Mouse (Mus musculus) layer of hippocampus, postnatal 10 days (tissue): ENCODE results near the gene Lrig1. TPM values are rescaled to one million over a fixed set of nuclear protein-coding genes. Genes with fewer than 3 reads are reported as not detected.

Experiments used
- DNase-seq, 2 experiments: peaks; one replicate each; pipeline ENCODE4 v3.0.0; 2021; ENCODE audit warnings: low spot score in 2 of 2
- long read RNA-seq: library from polyadenylated mRNA; stranded (forward); transcript quantifications from one replicate; pipeline ENCODE4 v2.0.0, GENCODE M21; 2023
- total RNA-seq, 2 experiments: library from RNA; stranded (reverse); gene quantifications; 2 replicates each; pipeline ENCODE4 v1.2.3; 2021

The Lrig1 gene
- 10 to 100 TPM; 36.2 to 36.5 TPM for total RNA-seq
- long read RNA-seq, full-length matches to known transcripts, result 6 of 16 reads
- long read RNA-seq, partial matches to known transcripts, result 7 of 16 reads
- long read RNA-seq, other reads (novel, unspliced or antisense), result 3 of 16 reads

DNA sequence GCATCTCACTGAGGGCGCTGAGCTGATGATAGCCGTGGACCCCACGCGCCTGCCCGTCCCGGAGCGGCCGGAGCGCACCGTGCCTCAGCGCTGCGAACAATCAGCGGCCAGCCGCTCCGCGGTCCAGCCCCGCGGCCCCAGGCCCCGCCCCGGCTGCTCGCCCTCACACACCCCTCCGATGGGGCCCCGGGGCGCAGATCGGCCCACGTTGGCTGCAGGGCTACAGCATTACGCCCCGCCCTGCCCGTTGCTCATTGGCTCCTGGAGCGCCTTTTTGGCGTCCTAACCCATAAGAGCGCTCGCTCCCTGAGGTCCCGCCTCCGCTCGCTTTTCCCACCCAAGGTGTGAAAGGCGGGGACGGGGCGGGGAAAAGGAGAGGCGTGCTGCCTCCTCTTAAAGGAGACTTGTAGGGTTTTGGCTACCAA, at the start of gene Lrig1:
Gene Lrig1 (minus strand): TSS at position 92 of the 425 bp plus-strand sequence.
- peak; percentile 93 to 95 for DNase-seq

- DNase-seq, result no peak
Measured at GRCm38 (mm10) chr6:94749626-94750025, 49.7 kb upstream of the Lrig1 start.

DNA sequence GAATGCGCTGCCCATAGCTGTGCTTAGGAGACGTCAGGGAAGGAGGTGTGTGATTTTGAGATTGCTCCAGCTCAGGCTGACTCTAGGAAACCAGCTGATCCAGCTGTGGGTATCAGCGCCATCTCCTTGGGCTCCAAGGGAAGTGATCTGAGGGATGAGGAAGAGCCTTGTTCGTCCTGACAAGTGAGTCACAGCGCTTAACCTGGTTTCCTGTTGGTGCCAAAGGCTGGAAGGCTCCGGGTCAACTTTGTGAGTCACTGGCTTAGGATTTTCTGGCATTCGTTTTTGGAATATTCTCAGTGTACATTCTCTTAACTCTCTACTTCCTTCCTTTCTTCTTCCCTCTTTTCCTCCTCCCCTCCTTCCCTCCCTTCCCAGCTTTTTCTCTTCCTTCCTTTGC, 48.4 kb upstream of the Lrig1 start:
- no peak for DNase-seq

DNA sequence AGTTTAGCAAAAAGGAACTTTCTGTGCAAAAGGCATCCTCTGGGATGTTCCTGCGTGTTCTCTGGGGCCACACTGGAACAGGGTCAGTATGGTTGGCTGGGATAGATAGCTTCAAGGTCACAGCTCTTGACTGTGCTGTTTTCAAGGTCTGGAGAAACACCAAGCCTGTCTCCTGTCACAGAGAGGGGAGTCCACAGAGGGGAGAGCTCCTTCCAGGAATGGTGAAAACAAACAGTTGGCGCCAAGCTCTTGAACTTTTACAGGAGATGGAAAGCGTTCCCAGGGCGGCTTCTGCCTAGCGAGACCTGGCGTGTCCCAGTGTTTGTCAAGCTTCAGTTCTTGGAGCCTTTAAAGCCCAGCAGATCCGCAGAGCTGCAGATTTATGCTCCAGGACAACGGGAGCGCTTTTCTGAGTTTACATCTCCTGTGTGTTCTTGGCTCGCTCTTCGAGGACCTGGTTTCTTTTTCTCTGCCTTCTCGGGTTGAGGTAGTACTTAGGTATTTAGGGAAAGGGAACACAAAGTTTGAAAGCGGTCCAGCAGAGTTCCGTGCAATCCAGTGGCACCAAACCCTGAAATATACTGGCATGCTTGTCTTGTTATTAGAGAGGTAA, 40.3 kb upstream of the Lrig1 start:
- no peak for DNase-seq

- no peak for DNase-seq
Measured at GRCm38 (mm10) chr6:94738647-94739046, 38.7 kb upstream of the Lrig1 start.

- no peak for DNase-seq
Measured at GRCm38 (mm10) chr6:94733878-94734277, 33.9 kb upstream of the Lrig1 start.

GRCm38 (mm10) chr6:94729847-94730246, 29.9 kb upstream of the Lrig1 start:
- DNase-seq, result no peak

DNA sequence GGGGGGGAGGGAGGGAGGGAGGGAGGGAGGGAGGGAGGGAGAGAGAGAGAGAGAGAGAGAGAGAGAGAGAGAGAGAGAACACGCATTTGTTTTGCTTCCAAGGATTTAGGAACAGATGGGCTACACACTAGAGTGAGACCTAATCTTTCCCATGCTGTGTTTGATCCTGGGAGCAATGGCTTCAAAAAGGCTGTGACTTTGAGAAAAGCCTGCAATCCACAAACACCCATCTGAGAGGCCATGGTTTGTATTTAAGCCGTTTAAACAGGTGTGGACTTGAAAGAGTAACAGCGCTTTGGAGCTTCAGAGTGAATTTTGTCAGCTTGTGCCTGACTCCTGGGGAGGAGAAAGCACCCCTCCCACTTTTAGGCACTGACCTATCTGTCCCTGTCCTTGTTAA, 29.2 kb upstream of the Lrig1 start:
- DNase-seq, result no peak

DNA sequence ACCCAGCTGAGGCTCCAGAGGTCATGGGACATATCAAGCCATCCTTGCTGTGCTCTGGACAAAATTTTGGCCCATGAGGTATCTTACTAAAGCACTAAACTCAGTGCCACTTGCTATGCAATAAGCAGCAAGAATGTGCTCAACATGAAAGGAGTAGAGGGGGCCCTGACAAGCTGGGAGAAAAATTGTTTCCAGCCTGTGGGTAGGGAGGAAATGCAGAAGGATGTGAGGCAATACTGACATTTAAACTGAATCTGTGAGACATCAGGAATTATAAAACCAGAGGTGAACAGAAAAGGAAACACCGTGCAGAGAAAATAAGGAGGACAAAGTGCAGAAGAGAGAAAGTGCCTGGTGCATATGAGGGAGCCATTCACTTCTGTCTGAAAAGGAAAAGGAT, 24.7 kb upstream of the Lrig1 start:
- DNase-seq, result no peak

GRCm38 (mm10) chr6:94718607-94719346, 18.8 kb upstream of the Lrig1 start:
- no peak for DNase-seq

- peak; percentile 30 to 45 for DNase-seq
Measured at GRCm38 (mm10) chr6:94717705-94718489, 17.9 kb upstream of the Lrig1 start.

DNA sequence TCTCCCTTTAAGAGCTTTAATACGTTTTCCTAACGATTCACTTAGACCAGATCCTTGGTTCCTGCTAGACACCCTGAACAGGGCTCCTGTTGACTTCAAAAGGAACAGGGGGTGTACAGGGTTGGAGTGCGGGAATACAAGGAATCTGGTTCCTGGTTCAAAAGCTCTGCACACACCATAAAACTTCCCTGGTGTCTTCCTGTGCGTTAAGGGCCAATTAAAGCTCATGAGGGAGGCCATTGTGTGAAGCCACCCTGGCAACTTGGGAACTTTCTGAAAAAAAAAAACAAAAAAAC, 15.6 kb upstream of the Lrig1 start:
- no peak for DNase-seq

DNA sequence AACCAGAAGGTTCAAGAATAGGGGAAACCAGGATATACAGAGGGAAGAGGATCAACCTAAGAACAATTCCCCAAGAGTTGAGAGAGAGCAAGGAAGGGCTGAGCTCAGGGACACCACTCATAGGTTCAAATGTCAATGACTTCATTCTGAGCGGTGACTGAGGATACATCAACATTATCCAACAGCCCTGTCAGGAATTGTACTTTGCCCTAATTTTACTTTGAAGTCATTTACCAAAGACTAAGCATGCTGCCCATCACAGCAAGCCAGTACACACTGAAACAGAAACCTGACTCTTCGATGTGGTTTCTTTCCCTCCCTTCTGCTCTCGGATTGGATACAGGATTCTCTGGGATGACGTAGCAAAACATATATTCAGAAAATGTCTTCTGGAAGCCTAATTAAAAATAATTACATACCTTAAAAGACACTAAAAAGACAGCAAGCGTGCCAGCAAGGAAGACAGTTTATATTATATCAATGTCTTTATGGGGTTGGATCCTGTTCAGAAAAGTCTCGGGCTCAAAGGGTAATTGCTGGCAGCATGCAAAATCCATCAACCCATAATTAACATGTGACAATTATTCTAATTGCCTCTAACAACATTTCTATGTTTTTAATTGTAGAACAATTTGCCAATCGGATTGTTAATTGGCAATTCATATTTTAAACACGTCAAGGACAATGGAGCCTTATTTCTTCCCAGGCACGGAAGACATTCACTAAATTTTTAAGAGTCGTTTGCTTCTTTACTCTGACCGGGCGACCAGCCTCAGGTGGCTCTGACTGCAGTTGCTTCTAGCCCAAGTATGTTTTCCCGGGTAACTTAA, 15.1 kb upstream of the Lrig1 start:
- DNase-seq, result no peak

DNA sequence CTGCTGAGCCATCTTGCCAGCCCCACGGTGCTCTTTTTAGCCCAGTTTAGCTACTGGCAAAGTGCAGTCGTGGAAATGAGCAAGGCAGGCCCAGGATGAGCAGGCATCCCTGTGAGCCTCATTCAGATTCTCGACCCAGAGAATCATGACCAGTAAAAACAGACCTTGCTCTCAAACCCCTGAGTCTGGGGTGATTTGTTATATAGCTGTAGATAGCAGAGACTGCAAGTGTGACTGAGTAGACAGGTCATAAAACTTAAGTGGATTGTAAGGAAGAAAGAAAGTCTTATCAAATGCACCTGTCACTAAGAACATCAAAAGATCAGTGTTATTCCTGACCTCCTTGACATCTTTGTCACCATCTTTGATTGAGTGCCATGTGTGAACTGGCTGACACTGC, 9.9 kb upstream of the Lrig1 start:
- DNase-seq, result no peak

- no peak for DNase-seq
Measured at GRCm38 (mm10) chr6:94709150-94709549, 9.2 kb upstream of the Lrig1 start.

DNA sequence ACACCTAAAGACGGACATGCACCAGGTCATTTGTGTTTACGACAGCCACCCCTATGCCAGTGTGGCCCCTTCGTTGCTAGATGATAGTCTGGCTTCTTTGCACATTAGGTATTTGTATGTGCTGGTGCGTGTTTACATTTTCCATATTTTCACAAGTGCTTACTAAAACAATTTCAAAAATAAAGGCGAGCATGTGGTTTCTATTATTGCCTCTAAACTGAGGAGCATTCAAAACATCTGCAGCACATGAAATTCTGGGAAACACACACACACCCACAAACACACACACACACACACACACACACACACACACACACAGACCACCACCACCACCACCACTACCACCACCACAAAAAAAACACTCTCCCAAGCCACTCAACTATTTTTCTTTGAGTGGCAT, 7.3 kb upstream of the Lrig1 start:
- no peak for DNase-seq

DNA sequence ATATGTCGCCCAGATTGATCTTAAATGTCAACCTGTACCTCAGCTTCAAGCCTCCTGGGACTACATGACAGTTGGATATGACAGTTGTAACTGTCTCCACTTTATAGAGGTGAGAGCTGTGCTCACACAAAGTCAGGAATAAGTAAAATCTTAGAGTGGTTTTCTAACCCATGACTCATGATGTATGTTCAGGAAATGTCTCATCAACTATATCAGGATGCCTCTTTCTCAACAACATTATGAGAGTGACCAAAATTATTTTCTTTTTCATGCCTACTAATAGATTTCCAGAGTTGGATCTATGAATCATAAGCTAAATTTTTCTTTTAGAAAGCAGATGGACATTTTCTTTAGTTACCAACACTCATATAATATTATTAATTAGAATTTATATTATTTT, 6.0 kb upstream of the Lrig1 start:
- DNase-seq, result no peak

DNA sequence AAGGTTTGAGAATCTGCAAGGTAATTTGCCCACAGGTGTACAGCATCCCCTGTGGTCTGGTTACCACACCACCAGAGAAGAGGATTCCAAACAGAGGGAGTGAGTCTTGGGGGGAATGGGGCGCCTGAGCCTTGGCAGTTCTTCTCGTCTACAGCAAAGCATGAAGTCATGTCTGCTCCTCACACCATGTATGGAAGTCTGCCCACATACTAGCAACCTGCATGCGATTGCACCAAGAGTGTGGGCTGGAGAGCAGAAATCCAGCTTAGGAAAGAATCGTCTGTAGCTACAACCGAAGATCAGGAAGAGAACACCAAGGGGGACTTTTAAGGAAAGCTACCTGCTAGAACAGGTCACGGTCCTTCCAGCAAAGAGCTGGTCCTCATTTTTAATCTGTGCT, 3.0 kb upstream of the Lrig1 start:
- DNase-seq, result no peak

DNA sequence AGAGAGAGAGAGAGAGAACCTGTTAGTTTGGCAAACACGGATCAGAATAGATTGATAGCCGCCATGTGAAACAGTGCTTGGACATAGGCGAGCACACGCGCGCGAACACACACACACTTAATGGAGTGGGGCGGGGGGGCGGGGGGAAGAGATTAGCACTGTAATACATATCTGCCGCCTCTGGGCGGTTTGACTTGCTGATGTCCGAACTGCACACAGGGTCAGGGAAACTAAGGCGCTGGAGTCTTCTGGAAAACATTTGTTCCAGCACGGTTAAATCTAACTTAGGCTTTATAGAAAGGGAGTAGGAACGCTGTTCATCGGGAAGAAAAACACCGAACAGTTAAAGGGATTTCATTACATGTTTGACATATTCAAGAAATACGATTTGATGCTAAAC, 1.1 kb upstream of the Lrig1 start:
- DNase-seq, result no peak

GRCm38 (mm10) chr6:94700612-94701011, 654 bp upstream of the Lrig1 start:
- DNase-seq, result peak in 1 of 2 experiments; percentile 52
